Mouse (Mus musculus) liver, postnatal 0 days (tissue): ENCODE measurements at regions not wholly inside any gene's neighbourhood (a gene's known extent, or its start where the extent isn't known, plus 50 kb on each side); places are given as distances from the start of the nearest gene placed in this dataset.
"Not testable (repeated sequence)": the region's sequence is repeated elsewhere in the genome, so short reads cannot be mapped to it uniquely, and the experiment has no call there.

Source experiments
- ATAC-seq: fragments of 200-750 bp; cut with Nextera tagmentation; 2 replicates; pipeline ENCODE4 v1.8.0; 2017; ENCODE audit warnings: mild to moderate bottlenecking, moderate library complexity
- DNase-seq: peaks from one replicate; pipeline ENCODE4 v3.0.0-alpha.2; 2016
- H3K27ac ChIP-seq: fragments of 300-500 bp; sonication (generic); 2 replicates; pipeline ENCODE4 v1.5.1; 2014; ENCODE audit warnings: antibody characterized with exemption, moderate library complexity, mild to moderate bottlenecking, low read depth
- H3K27me3 ChIP-seq: fragments of 300-500 bp; sonication (generic); 2 replicates; pipeline ENCODE4 v1.6.1; 2014; ENCODE audit warnings: low read length, control low read depth, mixed read lengths; ENCODE audit not compliant: insufficient read depth
- H3K36me3 ChIP-seq: fragments of 300-500 bp; sonication (generic); replicated peaks from 2 replicates; pipeline ENCODE4 v1.6.1; 2014; ENCODE audit warnings: mild to moderate bottlenecking, control low read depth, low read length, moderate library complexity, mixed read lengths; ENCODE audit not compliant: insufficient read depth
- H3K4me1 ChIP-seq: fragments of 300-500 bp; sonication (generic); 2 replicates; pipeline ENCODE4 v1.6.1; 2014; ENCODE audit warnings: antibody characterized with exemption, mild to moderate bottlenecking, control low read depth; ENCODE audit not compliant: insufficient read depth
- H3K4me2 ChIP-seq: fragments of 300-500 bp; sonication (generic); 2 replicates; pipeline ENCODE4 v1.6.1; 2014; ENCODE audit warnings: low read depth, mild to moderate bottlenecking, low read length, moderate library complexity, mixed read lengths
- H3K4me3 ChIP-seq: fragments of 300-500 bp; sonication (generic); 2 replicates; pipeline ENCODE4 v1.5.1; 2014; ENCODE audit warnings: low read depth, low read length
- H3K9ac ChIP-seq: fragments of 300-500 bp; sonication (generic); replicated peaks from 2 replicates; pipeline ENCODE4 v1.6.1; 2014; ENCODE audit warnings: mild to moderate bottlenecking, moderate library complexity
- H3K9me3 ChIP-seq: fragments of 300-500 bp; sonication (generic); 2 replicates; pipeline ENCODE4 v1.6.1; 2016; ENCODE audit warnings: mild to moderate bottlenecking, control low read depth, low read length, mixed read lengths
- CTCF ChIP-seq: sonication (generic); IDR thresholded peaks from 2 replicates; pipeline ENCODE4 v1.5.1; 2016; ENCODE audit warnings: antibody characterized with exemption, low read depth
- EP300 ChIP-seq: IDR thresholded peaks from 2 replicates; pipeline ENCODE4 v1.6.1; 2016; ENCODE audit warnings: antibody characterized with exemption, low read depth, mild to moderate bottlenecking
- WGBS: fragments of 180-500 bp; shearing (Covaris S2); extraction: QIAGEN DNeasy Blood & Tissue Kit; methylation state at CpG from one replicate; pipeline ENCODE4 v1.1.7; 2014; ENCODE audit not compliant: insufficient replicate concordance; 5-methylcytosine and 5-hydroxymethylcytosine counted together

DNA sequence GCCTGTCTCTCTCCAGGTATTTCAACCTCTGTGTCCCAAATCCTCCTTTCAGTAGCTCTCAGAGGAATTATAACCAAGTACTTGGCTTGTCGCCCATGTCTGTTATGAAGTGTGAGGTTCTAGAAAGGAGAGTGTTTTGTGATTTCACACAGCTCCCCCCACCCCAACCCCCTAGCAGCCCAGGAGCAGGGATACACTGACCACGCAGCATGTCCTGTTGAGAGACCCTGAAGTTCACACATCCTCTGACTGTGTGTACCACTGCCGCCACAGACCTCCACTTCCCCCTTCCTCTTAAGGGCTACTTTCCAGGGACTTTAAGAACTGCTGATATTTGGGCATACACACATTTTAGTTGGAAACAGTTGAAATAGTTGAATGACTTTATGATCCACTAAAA is 289.2 kb downstream of the Hace1 start:
- DNase-seq (no peak), ATAC-seq (no peak)
- WGBS = 43% methylated on average over 3 of the region's 3 CpGs
- TF ChIP-seq CTCF = no peak
- no peak for TF ChIP-seq EP300
- H3K36me3 ChIP-seq = no peaks in the 10 kb centered on the region
- H3K4me1 ChIP-seq = no peaks in the 10 kb centered on the region
- H3K9me3 ChIP-seq = no peaks in the 10 kb centered on the region
- H3K4me2 ChIP-seq = no peak overlapping the region
- no peak overlapping the region for H3K4me3 ChIP-seq
- H3K27ac ChIP-seq = no peak overlapping the region
- no peaks in the 10 kb centered on the region for H3K27me3 ChIP-seq
- no peak overlapping the region for H3K9ac ChIP-seq

DNA sequence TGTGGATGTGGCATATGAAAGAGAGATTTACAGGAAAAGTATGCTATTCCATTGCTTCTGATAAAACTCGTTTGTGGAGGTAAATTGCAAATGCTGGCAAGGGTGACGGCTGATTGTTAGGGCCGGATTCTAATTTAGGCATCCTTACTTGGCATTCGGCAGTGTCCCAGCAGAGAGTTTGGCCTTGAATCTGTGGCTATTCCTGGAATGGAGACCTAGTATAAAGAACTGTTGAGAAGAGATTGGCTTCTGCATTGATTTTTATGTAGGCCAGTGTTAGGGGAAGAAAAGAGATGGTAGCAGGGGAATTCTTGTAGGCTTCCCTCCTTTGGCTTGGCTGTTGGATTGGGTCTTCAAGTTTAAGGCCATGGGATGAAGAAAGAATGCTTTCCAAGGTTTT is 293.4 kb downstream of the Hace1 start:
- Histone ChIP-seq H3K27me3 (no peaks in the 10 kb centered on the region), H3K36me3 (no peaks in the 10 kb centered on the region), H3K9ac (no peak overlapping the region), H3K4me3 (no peak overlapping the region), H3K4me2 (no peak overlapping the region), H3K27ac (no peak overlapping the region), H3K4me1 (no peaks in the 10 kb centered on the region), H3K9me3 (no peaks in the 10 kb centered on the region)
- ATAC-seq = no peak
- WGBS = 78% methylated on average over 4 of the region's 4 CpGs
- no peak for TF ChIP-seq CTCF
- no peak for TF ChIP-seq EP300
- no peak for DNase-seq

DNA sequence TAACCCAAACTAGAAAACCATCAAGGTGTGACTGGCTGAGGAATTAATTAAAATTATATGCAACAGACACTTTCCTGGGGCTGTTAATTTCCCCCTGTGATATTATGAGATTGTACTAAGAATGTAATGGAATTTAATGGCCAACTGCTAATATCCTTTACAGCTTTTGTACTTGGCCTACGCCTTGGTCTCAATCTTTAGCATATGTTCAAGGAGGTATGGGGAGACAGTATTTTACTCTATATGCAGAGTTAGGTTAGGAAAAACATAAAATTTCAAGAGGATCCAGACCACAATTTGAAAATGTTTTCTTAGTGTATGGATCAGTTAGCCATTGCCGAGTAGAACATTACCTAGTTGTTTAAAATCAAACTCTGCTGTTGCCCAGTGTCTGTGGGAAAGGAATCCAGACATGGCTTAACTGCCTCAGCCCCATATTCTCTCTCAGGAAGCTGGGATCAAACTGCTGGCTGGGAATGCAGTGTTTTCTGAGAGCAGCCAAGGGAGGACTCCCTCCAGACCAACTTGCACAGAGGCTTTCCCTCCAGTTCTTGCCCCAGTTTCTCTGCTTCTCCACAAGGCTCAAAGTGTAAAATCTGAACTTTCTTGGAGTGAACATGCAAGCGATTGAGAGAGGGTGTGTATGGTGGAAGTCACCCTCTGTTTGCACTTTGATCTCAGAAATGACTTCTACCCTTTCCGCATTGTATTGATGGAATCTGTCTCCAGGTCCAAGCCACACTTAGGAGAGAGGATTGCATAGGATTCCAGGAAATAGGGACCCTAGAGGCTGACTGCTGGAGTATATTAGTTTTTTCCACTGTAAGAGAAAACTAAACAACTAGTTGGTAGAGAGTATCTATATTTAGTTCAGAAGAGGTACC is 294.6 kb downstream of the Hace1 start:
- no peaks in the 10 kb centered on the region for H3K9me3 ChIP-seq
- no peak overlapping the region for H3K9ac ChIP-seq
- H3K27ac ChIP-seq = no peak overlapping the region
- no peak for ATAC-seq
- H3K36me3 ChIP-seq = no peaks in the 10 kb centered on the region
- H3K4me2 ChIP-seq = no peak overlapping the region
- WGBS = 64% methylated on average over 4 of the region's 4 CpGs
- no peaks in the 10 kb centered on the region for H3K27me3 ChIP-seq
- DNase-seq = no peak
- H3K4me1 ChIP-seq = no peaks in the 10 kb centered on the region
- TF ChIP-seq EP300 (no peak), CTCF (no peak)
- H3K4me3 ChIP-seq = no peak overlapping the region

DNA sequence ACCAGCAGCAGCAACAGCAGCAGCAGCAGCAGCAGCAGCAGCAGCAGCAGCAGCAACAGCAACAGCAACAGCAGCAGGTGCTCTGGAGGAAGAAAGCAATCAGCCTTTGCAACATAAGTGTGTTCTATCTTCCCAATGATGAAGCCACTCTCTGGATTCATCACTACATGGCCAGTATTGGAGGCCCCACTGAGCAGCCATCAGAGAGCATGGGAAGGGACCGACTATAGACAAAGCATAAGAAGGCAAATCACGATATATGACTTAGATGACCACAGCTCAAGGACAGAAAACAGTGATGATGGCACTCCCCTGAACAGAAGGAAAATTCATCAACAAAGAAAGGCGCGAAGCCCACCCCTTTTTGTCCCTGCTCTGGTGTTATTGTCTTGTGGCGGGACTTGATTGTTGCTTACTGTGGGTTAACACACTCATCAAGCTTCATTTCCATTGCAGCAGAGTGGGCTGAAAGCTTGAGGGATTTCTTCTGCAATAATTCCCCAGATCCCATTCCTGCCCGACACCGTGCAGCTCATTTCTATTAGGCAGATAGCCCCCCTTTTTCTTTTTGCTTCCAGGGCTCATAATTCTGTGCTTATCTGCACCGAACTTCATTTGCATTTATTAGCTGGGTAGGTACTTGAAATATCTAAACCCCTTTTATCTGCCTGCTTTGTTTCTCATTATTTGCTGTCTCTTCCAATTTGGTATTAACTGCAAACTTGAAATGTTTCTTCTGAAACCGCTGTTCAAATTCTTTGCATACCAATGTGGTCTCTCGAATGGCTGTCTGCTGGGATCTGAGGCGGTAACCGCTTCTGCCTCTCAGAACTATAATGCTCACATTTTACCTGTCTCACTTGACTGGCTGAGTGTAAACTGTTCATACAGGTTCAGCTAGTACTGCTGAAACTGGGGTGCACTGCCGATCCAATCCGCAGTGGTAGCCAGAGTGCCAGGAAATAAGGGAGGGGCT is 296.5 kb downstream of the Hace1 start:
- ATAC-seq (no peak), DNase-seq (no peak)
- Histone ChIP-seq H3K9ac (no peak overlapping the region), H3K27me3 (no peaks in the 10 kb centered on the region), H3K27ac (no peak overlapping the region), H3K9me3 (no peaks in the 10 kb centered on the region), H3K4me3 (no peak overlapping the region), H3K4me2 (no peak overlapping the region), H3K4me1 (no peaks in the 10 kb centered on the region), H3K36me3 (no peaks in the 10 kb centered on the region)
- WGBS = 76% methylated on average over 14 of the region's 14 CpGs
- TF ChIP-seq CTCF (no peak), EP300 (no peak)

DNA sequence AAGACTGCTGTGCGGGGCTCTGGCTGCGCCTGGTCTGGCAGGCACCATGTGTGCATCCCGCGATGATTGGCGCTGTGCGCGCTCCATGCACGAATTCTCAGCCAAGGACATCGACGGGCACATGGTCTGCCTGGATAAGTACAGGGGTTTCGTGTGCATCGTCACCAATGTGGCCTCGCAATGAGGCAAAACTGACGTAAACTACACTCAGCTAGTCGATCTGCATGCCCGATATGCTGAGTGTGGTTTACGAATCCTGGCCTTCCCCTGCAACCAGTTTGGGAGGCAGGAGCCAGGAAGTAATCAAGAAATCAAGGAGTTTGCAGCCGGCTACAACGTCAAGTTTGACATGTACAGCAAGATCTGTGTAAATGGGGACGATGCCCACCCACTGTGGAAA is 297.7 kb downstream of the Hace1 start:
- WGBS = 89% methylated on average over 19 of the region's 20 CpGs
- not testable (repeated sequence) for H3K27ac ChIP-seq, H3K9ac ChIP-seq, H3K4me2 ChIP-seq, H3K4me3 ChIP-seq, H3K27me3 ChIP-seq, H3K9me3 ChIP-seq, ATAC-seq, DNase-seq, H3K4me1 ChIP-seq, H3K36me3 ChIP-seq

DNA sequence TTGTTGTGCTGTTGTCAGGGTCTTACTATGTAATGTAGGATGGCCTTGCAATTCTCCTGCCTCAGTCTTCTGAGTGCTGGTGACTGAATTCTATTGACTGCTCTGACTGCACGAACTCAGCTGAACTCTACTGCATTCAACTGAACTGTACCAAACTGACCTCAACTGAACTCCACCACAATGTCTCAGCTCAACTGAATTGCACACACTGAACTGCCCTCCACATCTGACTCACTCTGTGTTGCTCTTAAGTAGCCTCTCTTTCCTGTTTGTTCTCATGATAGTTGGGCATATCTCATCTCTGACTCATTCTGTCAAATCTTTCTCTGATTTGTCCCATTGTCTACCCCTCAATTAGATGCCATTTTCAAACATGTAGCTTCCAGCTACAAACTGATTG is 306.1 kb downstream of the Hace1 start:
- Histone ChIP-seq H3K4me3 (no peak overlapping the region), H3K27ac (no peak overlapping the region), H3K36me3 (no peaks in the 10 kb centered on the region), H3K4me2 (no peak overlapping the region), H3K4me1 (no peaks in the 10 kb centered on the region), H3K9ac (no peak overlapping the region), H3K27me3 (no peaks in the 10 kb centered on the region), H3K9me3 (no peaks in the 10 kb centered on the region)
- 74% methylated on average over 1 of the region's 1 CpGs for WGBS
- ATAC-seq = no peak
- DNase-seq = no peak
- TF ChIP-seq EP300 (no peak), CTCF (no peak)
